ENCODE assay signal across 14 mouse cellular contexts in genomic region chr10:80496421-80496820, GRCm38 (mm10). TPM values are rescaled to one million over a fixed set of nuclear protein-coding genes. Genes with fewer than 3 reads are reported as not detected.
A peak's percentile ranks its signal among the peaks of the same experiment; 100 is the strongest.
DNase-seq lines count a peak whose midpoint lies in the region; ATAC-seq lines count a peak whose summit lies in the region.
"Had no signal": no experiment of that assay in that cellular context is flagged by ENCODE, and none has a peak within 500 bp of the region (broad histone marks: within the 10 kb centered on the region; RNA-seq: fewer than 3 reads in every experiment).

No protein-coding gene starts in this region.

- H3K36me3 ChIP-seq in embryonic facial prominence, embryonic 10.5 days (replicated peaks): no peaks in the 10 kb centered on the region
- no peaks in the 10 kb centered on the region for H3K36me3 ChIP-seq in embryonic facial prominence, embryonic 15.5 days
- no peaks in the 10 kb centered on the region for H3K36me3 ChIP-seq in limb, embryonic 13.5 days
- H3K36me3 ChIP-seq in midbrain, embryonic 16.5 days (ENCODE audit: control insufficient read depth, insufficient read depth, low read length): no peaks in the 10 kb centered on the region
- H3K36me3 ChIP-seq: G1E had no signal

- H3K4me3 ChIP-seq in embryonic facial prominence, embryonic 10.5 days: peak overlapping the region; percentile 56
- 0 out of 2 replicates have a peak overlapping the region, but pooled peaks have one; percentile 48 for H3K4me3 ChIP-seq in embryonic facial prominence, embryonic 15.5 days (replicated peaks)
- peak overlapping the region; percentile 50 for H3K4me3 ChIP-seq in limb, embryonic 13.5 days
- peak overlapping the region; percentile 37 for H3K4me3 ChIP-seq in midbrain, embryonic 16.5 days (ENCODE audit: low read depth, low read length)

- no peaks in the 10 kb centered on the region for H3K9me3 ChIP-seq in embryonic facial prominence, embryonic 10.5 days
- no peaks in the 10 kb centered on the region for H3K9me3 ChIP-seq in embryonic facial prominence, embryonic 15.5 days (replicated peaks)
- H3K9me3 ChIP-seq in limb, embryonic 13.5 days: no peaks in the 10 kb centered on the region
- H3K9me3 ChIP-seq in midbrain, embryonic 16.5 days (replicated peaks; ENCODE audit: control insufficient read depth, low read length, poor library complexity, severe bottlenecking): no peaks in the 10 kb centered on the region

- H3K4me2 ChIP-seq in embryonic facial prominence, embryonic 15.5 days (replicated peaks): no peak overlapping the region
- H3K4me2 ChIP-seq in limb, embryonic 13.5 days (replicated peaks): peak overlapping the region; percentile 87; the same call in 1 of the 2 replicates
- H3K4me2 ChIP-seq in midbrain, embryonic 16.5 days (ENCODE audit: low read length): peak overlapping the region; percentile 70; the same call in 1 of the 2 replicates

- H3K27me3 ChIP-seq in embryonic facial prominence, embryonic 10.5 days (replicated peaks; ENCODE audit: low read depth, poor library complexity, severe bottlenecking): peaks cover 100% of the 10 kb centered on the region
- H3K27me3 ChIP-seq in embryonic facial prominence, embryonic 15.5 days: peaks cover 98% of the 10 kb centered on the region
- peaks cover 100% of the 10 kb centered on the region for H3K27me3 ChIP-seq in limb, embryonic 13.5 days
- H3K27me3 ChIP-seq in midbrain, embryonic 16.5 days (ENCODE audit: control insufficient read depth, insufficient read depth, low read depth, low read length): peaks cover 89% of the 10 kb centered on the region

- H3K27ac ChIP-seq in embryonic facial prominence, embryonic 10.5 days (replicated peaks): no peak overlapping the region
- H3K27ac ChIP-seq in embryonic facial prominence, embryonic 15.5 days (replicated peaks): no peak overlapping the region
- no peak overlapping the region for H3K27ac ChIP-seq in limb, embryonic 13.5 days
- H3K27ac ChIP-seq in midbrain, embryonic 16.5 days (ENCODE audit: low read length): no peak overlapping the region
- H3K27ac ChIP-seq: heart, adult 2 months had no signal

- H3K4me1 ChIP-seq in embryonic facial prominence, embryonic 10.5 days: peaks cover 38% of the 10 kb centered on the region
- H3K4me1 ChIP-seq in embryonic facial prominence, embryonic 15.5 days: peaks cover 27% of the 10 kb centered on the region
- H3K4me1 ChIP-seq in limb, embryonic 13.5 days: peaks cover 19% of the 10 kb centered on the region
- H3K4me1 ChIP-seq in midbrain, embryonic 16.5 days (ENCODE audit: control insufficient read depth, insufficient read depth, low read length): peaks cover 22% of the 10 kb centered on the region

- DNase-seq in embryonic facial prominence, embryonic 10.5 days (ENCODE audit: low spot score): peak; percentile 45
- DNase-seq in kidney, adult 8-10 months: no peak
- DNase-seq in adrenal gland, postnatal 14 days: no peak
- DNase-seq: adrenal gland, postnatal 10 days; cerebellum, adult 18-20 months; heart, adult 2 months had no signal

- no peak overlapping the region for H3K9ac ChIP-seq in embryonic facial prominence, embryonic 15.5 days
- no peak overlapping the region for H3K9ac ChIP-seq in limb, embryonic 13.5 days
- peak overlapping the region; percentile 34 for H3K9ac ChIP-seq in midbrain, embryonic 16.5 days (ENCODE audit: low read depth, low read length)

- WGBS in embryonic facial prominence, embryonic 10.5 days: 1% methylated on average over 20 of the region's 20 CpGs
- 1% methylated on average over 20 of the region's 20 CpGs for WGBS in embryonic facial prominence, embryonic 15.5 days
- under 1% methylated on average over 20 of the region's 20 CpGs for WGBS in limb, embryonic 13.5 days
- under 1% methylated on average over 19 of the region's 20 CpGs for WGBS in midbrain, embryonic 16.5 days

- ATAC-seq in embryonic facial prominence, embryonic 15.5 days (ENCODE audit: insufficient number of reproducible peaks, low FRiP score, low TSS enrichment, low read depth): no peak
- no peak for ATAC-seq in limb, embryonic 13.5 days (ENCODE audit: low FRiP score, low read depth)
- no peak for ATAC-seq in midbrain, embryonic 16.5 days
- no peak for ATAC-seq in megakaryocyte-erythroid progenitor cell, adult 5-6 weeks (replicated peaks; ENCODE audit: low FRiP score, low TSS enrichment, poor library complexity, severe bottlenecking)

RNA-seq across cellular contexts. Expression of gene Onecut3, which starts 1.8 kb away (rescaled TPM):
- 0.17 and 0.58 TPM in 2 replicates for polyA plus RNA-seq in embryonic facial prominence, embryonic 10.5 days (2016; fragmentation: Nextera tagmentation; extraction: Ambion mirVana)
- polyA plus RNA-seq in embryonic facial prominence, embryonic 15.5 days (2015; fragmentation: Nextera tagmentation; extraction: Ambion mirVana): not detected in 2 replicates
- not detected in 2 replicates for polyA plus RNA-seq in limb, embryonic 13.5 days (2015; fragmentation: Nextera tagmentation; extraction: Ambion mirVana)
- 1.2 and 1.6 TPM in 2 replicates for polyA plus RNA-seq in midbrain, embryonic 16.5 days (2015; fragmentation: Nextera tagmentation; extraction: Ambion mirVana)
- total RNA-seq in megakaryocyte-erythroid progenitor cell, adult 5-6 weeks (2014; fragmentation: Nextera tagmentation): not detected in 2 replicates
- total RNA-seq in megakaryocyte-erythroid progenitor cell, adult 5-6 weeks (2017): not detected in 2 replicates
- total RNA-seq in adrenal gland, postnatal 14 days (2021): not detected in 2 replicates
- total RNA-seq: adrenal gland, postnatal 10 days; left cerebral cortex, postnatal 36 days; megakaryocyte progenitor cell, adult 5-6 weeks had no signal
- polyA plus RNA-seq: G1E; spleen, adult 2 months had no signal

RNA-seq across cellular contexts. Expression of gene Atp8b3, which starts 42.5 kb away (rescaled TPM):
- 0.51 and 0.75 TPM in 2 replicates for polyA plus RNA-seq in embryonic facial prominence, embryonic 10.5 days (2016; fragmentation: Nextera tagmentation; extraction: Ambion mirVana)
- 0.09 and 0.28 TPM in 2 replicates for polyA plus RNA-seq in embryonic facial prominence, embryonic 15.5 days (2015; fragmentation: Nextera tagmentation; extraction: Ambion mirVana)
- polyA plus RNA-seq in limb, embryonic 13.5 days (2015; fragmentation: Nextera tagmentation; extraction: Ambion mirVana): 0.29 and 0.33 TPM in 2 replicates
- 1.1 and 1.4 TPM in 2 replicates for polyA plus RNA-seq in midbrain, embryonic 16.5 days (2015; fragmentation: Nextera tagmentation; extraction: Ambion mirVana)
- total RNA-seq in megakaryocyte-erythroid progenitor cell, adult 5-6 weeks (2014; fragmentation: Nextera tagmentation): not detected in 2 replicates
- not detected in 2 replicates for total RNA-seq in megakaryocyte-erythroid progenitor cell, adult 5-6 weeks (2017)
- total RNA-seq in adrenal gland, postnatal 14 days (2021): 0.19 TPM in 2 replicates
- total RNA-seq: heart, adult 2 months; megakaryocyte progenitor cell, adult 5-6 weeks had no signal
